Mouse (Mus musculus) monocyte, adult 5-6 weeks (primary cell): ENCODE results near the gene Lbp. TPM values are rescaled to one million over a fixed set of nuclear protein-coding genes. Genes with fewer than 3 reads are reported as not detected.

ENCODE experiments used
- ATAC-seq: fragments of 153-309, 156-312 bp; replicated peaks from 2 replicates; pipeline ENCODE4 v1.8.0; 2017; ENCODE audit warnings: mild to moderate bottlenecking; ENCODE audit not compliant: low TSS enrichment, insufficient number of reproducible peaks, severe bottlenecking, poor library complexity, low FRiP score
- total RNA-seq: library from RNA; stranded (forward); fragments of 200-1000, 200-491, 200-594 nt; gene quantifications from 3 replicates; pipeline ENCODE4 v1.2.3, GENCODE M21; 2017

Lbp gene
- total RNA-seq, 1 experiment from 2014 or later: 0.48 TPM

GRCm38 (mm10) chr2:158299731-158300130 is 6.6 kb upstream of the Lbp start:
- no peak for ATAC-seq

- no peak for ATAC-seq
Observed at GRCm38 (mm10) chr2:158302807-158303206, 3.5 kb upstream of the Lbp start.

DNA sequence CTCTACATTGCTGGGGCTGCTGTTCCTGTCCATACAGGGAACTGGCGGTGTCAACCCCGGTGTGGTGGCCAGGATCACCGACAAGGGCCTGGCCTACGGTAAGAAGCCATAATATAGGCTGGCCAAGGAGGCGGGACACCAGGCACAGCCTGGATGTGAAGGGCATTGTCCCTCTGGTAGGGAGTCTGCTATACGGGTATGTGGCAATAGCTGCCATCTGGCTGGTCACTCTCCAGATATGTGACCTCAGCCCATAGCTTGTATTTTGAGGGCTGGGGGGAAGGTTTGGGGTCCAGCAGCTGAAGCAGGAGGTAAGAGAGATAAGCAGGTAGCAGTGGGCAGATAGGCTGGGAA is 380 bp downstream of the Lbp start:
- ATAC-seq: no peak

GRCm38 (mm10) chr2:158308276-158308675 is 2.0 kb downstream of the Lbp start:
- ATAC-seq: no peak

GRCm38 (mm10) chr2:158313089-158313488 is 6.8 kb downstream of the Lbp start:
- no peak for ATAC-seq

DNA sequence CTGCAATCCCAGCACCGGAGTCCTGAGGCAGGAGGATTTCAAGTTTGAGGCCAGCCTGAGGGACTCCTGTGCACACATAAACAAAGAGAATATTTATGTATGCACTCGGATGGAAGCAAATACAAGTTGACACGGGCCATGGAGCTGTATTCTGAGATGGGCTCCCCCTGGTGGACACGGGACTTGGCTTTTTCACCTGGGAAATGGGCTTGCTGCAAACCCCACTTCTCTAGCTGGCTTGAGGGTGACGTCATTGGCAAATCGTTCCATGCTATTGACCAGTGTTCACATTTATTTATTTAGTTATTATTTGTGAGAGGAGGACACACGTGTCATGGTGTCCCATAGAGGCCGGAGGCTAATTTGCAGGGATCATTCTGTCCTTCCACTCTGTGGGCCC is 10.1 kb downstream of the Lbp start:
- no peak for ATAC-seq

- no peak for ATAC-seq
Observed at GRCm38 (mm10) chr2:158317026-158317425, 10.7 kb downstream of the Lbp start.

GRCm38 (mm10) chr2:158321596-158321995 is 15.3 kb downstream of the Lbp start:
- ATAC-seq: no peak

GRCm38 (mm10) chr2:158322845-158323244 is 16.6 kb downstream of the Lbp start:
- ATAC-seq: no peak

DNA sequence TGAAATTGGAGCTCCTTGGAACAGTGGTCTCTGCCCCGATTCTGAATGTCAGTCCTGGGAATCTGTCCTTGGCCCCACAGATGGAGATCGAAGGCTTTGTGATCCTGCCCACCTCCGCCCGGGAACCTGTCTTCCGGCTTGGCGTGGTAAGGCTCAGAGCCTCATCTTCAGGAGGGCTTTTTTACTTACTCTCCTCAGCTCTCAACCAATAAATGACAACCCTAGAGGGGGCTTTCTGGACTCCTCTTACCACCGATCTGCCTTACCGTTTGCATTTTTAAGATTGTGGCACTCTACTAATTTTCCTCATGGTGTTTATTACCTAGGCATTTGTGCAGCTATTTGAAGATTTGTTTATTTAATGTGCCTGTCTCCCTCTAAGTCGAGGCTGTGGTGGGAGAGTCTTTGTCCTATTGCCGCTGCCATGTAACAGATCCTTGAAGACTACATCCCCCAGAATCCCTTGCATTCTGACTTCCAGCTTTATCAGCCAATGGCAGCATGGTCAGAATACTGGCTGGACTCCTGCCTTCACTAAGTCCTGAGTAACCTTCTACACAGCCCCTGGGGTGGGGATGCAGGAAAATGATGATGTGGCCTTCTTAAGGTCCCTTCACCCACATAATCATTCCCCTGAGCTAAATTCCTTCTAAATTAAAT is 18.4 kb downstream of the Lbp start:
- ATAC-seq: no peak

DNA sequence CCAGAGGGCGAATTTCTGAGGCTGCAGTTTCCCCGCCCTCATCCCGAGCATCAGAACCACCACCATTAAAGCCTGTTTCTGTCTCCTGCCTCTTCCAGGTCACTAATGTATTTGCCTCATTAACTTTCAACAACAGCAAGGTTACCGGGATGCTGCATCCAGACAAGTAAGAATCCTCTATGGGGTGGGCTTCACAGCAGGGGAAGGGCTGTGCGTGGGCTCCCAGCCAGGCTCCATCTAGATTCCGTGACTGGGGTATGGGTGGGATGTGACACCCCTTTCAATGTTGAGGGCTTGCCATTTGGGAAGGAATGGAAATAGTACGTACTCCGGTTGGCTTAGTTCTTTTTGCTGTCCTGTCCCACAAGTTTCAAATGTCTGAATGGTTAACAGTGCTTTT is 19.3 kb downstream of the Lbp start:
- no peak for ATAC-seq

GRCm38 (mm10) chr2:158334356-158334755 is 28.1 kb downstream of the Lbp start:
- ATAC-seq: no peak

- ATAC-seq: no peak
Observed at GRCm38 (mm10) chr2:158337698-158338097, 31.4 kb downstream of the Lbp start.

DNA sequence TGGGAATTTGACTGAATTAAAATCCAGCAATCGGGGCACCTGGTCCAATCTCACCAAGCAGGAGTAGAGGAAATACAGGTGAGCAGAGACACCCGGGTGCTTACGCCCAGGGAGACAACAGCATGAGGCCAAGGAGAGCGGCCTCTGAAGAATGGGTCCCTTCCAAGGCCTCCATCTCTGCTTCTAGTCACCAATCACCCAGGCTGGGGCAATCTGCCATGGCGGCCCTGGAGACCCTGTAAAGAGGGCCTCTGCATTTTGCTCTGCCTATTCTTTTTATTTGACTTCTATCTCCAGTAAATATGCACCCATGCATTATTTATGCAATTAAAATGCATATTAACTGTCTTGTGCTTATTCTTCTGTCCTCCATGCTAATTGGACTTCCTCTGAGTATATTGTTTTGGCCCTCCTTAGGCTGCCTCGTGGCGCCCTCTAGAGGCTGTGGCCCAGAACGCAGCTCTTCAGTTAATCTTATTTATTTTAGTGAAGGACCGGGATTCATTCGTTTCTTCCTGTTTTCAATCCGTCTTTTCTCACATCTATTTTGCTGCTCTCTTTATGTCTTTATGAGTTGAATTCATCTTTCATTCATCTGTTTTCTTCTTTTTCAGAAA is 33.8 kb downstream of the Lbp start:
- ATAC-seq: 0 out of 2 replicates have a peak, but pooled peaks have one; percentile 59

- ATAC-seq: no peak
Observed at GRCm38 (mm10) chr2:158341324-158341723, 35.0 kb downstream of the Lbp start.

DNA sequence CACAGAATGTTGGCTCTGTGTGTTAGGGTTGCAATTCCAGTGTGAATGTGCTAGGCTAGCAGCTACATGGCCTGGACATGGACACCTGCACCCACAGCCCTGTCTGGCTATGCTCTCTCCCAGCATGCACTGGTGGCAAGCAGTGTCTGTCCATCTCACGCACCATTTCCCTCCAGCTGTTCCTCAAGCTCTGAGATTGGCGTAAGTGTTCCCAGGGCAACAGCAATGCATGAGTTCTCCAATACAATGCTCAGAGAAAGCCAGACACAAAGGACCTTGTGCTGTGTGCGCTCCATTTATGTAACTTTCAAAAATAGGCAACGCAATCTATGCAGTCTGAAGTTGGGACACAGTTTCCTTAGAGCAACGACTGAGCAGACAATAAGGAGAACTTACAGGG is 37.2 kb downstream of the Lbp start:
- no peak for ATAC-seq

GRCm38 (mm10) chr2:158346467-158346866 is 40.2 kb downstream of the Lbp start:
- no peak for ATAC-seq

GRCm38 (mm10) chr2:158347868-158348267 is 41.6 kb downstream of the Lbp start:
- peak; percentile 84 for ATAC-seq

DNA sequence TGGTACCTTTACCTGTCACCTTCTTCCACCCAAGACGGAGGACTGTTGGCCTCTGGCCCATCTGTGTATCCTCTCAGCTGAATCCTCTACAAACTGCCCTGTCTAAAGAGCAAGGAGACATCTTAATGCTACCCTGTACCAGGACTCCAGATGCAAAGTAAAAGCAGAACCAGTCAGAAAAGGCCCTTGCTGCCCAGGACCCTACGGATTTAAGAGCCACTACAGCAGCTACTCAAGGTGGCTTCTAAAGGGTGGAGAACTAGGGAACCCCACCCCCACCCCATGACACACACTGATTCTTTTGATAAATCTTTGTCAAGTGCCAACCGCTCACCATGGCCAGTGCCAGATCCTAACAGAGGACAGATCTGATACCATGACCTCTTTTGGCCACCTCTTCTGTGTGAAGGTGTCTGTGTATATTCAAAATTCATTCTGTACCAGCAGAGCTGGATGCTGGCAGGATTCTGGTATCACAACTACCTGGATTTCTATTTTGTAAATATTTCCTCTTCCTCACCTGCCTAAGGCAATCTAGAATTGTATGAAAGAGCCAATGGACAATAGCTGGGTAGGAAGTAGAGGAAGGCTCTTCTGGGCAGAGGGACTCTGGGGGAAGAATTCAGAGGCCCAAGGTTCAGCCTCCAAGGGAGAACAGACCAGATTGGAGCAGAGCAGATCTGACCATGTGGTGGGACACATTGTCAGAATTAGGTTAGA is 46.7 kb downstream of the Lbp start:
- no peak for ATAC-seq
